Mouse (Mus musculus): ENCODE measurements around the gene Sgsm1. TPM values are rescaled to one million over a fixed set of nuclear protein-coding genes. Genes with fewer than 3 reads are reported as not detected.

The Sgsm1 gene
- total RNA-seq, 2 experiments from 2014 or later: 175 to 185 TPM

DNA sequence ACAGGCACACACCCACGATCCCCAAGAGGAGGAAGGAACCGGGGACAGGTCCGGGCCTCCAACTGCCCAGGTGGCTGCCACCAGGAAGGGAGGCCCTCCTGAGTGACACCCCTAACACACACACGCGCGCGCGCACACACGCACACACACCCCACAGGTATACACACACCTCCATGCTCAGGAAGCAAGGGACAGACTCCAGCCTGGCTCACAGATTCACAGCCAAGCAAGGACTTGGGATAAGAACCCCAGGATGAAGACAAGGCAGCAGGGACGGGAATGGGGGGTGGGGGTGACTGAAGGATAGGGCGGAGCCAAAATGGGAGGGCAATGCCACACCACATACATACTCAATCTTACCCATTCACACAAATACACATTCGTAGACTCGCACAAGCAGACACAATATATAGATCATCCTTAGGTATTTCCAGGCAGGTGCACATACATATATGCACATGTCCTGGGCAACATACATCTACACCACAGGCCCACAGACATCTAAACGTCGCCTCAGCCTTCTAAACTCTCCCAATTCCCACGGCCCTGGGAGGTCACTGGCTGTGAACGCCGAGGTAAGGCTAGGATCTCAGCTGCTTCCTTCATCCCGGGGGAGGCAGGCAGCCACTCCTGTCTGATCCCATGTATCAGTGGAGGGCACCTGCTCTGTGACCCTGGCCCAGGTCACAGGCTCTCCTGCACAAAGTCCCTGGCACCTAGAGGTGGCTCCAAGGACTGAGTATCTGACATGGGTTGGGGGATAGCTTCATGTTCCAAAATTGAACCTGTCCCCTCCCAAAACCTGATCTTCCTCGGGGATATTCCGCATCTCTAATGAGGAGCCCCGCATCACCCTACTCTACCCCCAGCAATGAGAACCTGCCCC lies 852 bp downstream of the Sgsm1 start:
- H3K27ac ChIP-seq: peak overlapping the region; percentile 94
- intact Hi-C loops (cut with DNase I): loop anchor here (1.0 kb wide), 1 partner anchor 21 kb away; no protein-coding TSS in a partner anchor
- no peak for TF ChIP-seq CTCF (IDR thresholded peaks at IDR 0.05)
- no peak for DNase-seq (ENCODE audit: extremely low spot score in 1 of 2, low spot score in 2 of 2)
- H3K4me3 ChIP-seq: peak overlapping the region; percentile 76

GRCm38 (mm10) chr5:113306750-113307477 lies 3.7 kb downstream of the Sgsm1 start:
- H3K27ac ChIP-seq: peak overlapping the region; percentile 87
- H3K4me3 ChIP-seq: peak overlapping the region; percentile 76
- peak; percentile 47 to 80 for DNase-seq (ENCODE audit: extremely low spot score in 1 of 2, low spot score in 2 of 2)
- no peak for TF ChIP-seq CTCF (IDR thresholded peaks at IDR 0.05)
- intact Hi-C loops (cut with DNase I): no loop called here

- Histone ChIP-seq H3K4me3 (no peak overlapping the region), H3K27ac (peak overlapping the region; percentile 50)
- intact Hi-C loops (cut with DNase I): no loop called here
- no peak for TF ChIP-seq CTCF (IDR thresholded peaks at IDR 0.05)
- no peak for DNase-seq (ENCODE audit: extremely low spot score in 1 of 2, low spot score in 2 of 2)
Measured at GRCm38 (mm10) chr5:113304527-113304926, 6.1 kb downstream of the Sgsm1 start.

DNA sequence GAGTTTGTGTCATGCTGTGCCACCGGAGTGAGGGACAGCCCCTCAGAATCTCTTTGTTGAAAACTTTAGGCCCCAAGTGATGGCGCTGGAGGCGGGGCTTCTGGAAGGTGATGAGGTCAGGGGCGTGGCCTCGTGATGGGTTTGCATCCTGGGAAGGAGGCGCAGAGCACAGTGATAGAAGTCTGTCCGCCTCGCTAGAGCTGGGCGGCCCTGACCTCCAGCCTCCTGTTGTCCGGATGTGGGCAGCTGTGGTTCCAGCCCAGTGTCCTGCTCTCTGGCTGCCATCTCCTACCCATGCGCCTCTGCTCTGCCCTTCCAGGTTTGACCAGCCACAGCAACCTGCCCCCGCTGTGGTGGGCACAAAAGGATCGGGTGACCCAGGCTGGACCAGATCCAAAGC lies 8.7 kb downstream of the Sgsm1 start:
- intact Hi-C loops (cut with DNase I): no loop called here

DNA sequence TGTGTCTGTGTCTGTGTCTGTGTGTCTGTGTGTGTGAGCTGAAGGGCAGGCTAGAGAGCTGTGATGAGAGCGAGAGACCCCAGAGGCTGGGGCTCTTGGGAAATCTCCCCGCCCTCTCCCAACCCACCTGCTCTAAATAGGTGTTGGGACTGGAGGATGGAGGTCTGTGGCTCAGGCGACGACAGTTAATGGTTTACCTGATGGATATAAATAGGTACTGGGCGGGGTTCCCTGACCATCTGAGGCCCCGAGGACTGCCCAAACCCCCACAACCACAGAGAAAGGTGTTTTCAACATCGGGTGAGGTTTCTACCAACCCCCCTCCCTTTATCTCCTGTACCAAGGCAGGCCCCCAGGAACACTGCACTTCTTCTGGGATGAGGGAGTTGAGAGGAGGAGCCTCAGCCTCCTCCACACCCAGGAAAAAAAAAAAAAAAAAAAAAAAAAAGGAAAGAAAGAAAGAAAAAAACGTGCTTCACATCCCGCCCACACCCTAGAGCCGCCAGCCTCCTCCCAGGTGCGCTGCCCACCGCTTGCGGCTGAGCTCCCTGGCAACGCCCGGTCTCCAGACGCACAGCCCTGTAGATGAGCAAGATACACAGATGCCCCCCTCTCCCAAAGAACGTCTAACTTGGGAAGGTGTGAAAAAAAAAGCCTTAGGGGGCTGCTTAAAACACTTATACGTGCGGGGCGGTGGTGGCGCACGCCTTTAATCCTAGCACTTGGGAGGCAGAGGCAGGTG lies 10.3 kb downstream of the Sgsm1 start:
- DNase-seq (ENCODE audit: extremely low spot score in 1 of 2, low spot score in 2 of 2): peak; percentile 77 to 83
- H3K4me3 ChIP-seq: no peak overlapping the region
- H3K27ac ChIP-seq: peak overlapping the region; percentile 40; the same call in 1 of the 2 replicates
- no peak for TF ChIP-seq CTCF (IDR thresholded peaks at IDR 0.05)
- intact Hi-C loops (cut with DNase I): loop anchor here (1.0 kb wide), 1 partner anchor 12 kb away; no protein-coding TSS in a partner anchor

More for the DNA sequence above, 8.7 kb downstream of the Sgsm1 start:
- no peak; the same call in 1 of the 2 replicates for TF ChIP-seq CTCF (IDR thresholded peaks at IDR 0.05)
- DNase-seq (ENCODE audit: extremely low spot score in 1 of 2, low spot score in 2 of 2): no peak
- no peak overlapping the region for H3K27ac ChIP-seq
- H3K4me3 ChIP-seq: no peak overlapping the region

GRCm38 (mm10) chr5:113299433-113299832 lies 11.2 kb downstream of the Sgsm1 start:
- no peak for TF ChIP-seq CTCF (IDR thresholded peaks at IDR 0.05)
- H3K4me3 ChIP-seq: no peak overlapping the region
- H3K27ac ChIP-seq: peak overlapping the region; percentile 53; the same call in 1 of the 2 replicates
- intact Hi-C loops (cut with DNase I): no loop called here
- DNase-seq (ENCODE audit: extremely low spot score in 1 of 2, low spot score in 2 of 2): no peak

DNA sequence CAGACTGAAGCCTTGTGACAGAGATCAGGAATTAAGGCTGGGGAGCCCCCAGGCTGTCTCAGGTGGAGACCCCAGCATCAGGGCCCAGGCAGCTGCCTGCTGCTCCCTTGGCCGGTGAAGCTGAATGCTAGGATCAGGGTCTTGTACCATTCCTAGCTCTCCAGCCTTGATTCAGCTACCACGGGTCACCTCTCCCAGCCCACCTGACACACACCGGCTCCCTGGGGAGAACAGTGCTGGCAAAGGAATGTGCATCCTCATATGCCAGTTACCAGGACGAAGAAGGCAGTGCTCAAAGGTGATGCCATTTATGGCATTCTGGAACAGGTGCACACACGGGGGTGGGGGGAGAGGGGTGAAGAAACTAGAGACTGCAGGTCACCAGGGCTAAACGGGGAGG lies 11.8 kb downstream of the Sgsm1 start:
- TF ChIP-seq CTCF (IDR thresholded peaks at IDR 0.05): no peak
- H3K4me3 ChIP-seq: no peak overlapping the region
- intact Hi-C loops (cut with DNase I): no loop called here
- DNase-seq (ENCODE audit: extremely low spot score in 1 of 2, low spot score in 2 of 2): no peak
- H3K27ac ChIP-seq: peak overlapping the region; percentile 55

DNA sequence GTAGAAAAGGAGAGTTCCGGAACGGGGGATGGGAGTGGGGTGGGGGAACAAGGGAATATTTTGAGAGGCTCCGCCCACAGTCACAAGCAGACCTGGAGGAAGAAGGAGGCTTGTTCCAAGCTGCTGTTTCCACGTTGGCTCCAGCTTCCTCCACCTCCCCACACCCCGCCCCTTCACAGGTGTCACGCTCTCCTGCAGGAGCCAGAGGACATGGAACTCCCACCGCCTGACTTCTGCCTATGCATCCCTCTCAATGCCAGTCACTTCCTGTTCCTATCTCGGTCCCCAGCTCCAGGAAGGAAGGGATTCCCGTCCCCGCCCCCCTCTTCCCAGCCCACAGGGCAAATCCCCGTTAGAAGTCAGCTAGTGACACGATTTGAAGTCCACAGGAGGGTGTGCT lies 12.5 kb downstream of the Sgsm1 start:
- Histone ChIP-seq H3K4me3 (no peak overlapping the region), H3K27ac (peak overlapping the region; percentile 21; the same call in 1 of the 2 replicates)
- intact Hi-C loops (cut with DNase I): no loop called here
- peak; percentile 65 to 72 for DNase-seq (ENCODE audit: extremely low spot score in 1 of 2, low spot score in 2 of 2)
- no peak for TF ChIP-seq CTCF (IDR thresholded peaks at IDR 0.05)

DNA sequence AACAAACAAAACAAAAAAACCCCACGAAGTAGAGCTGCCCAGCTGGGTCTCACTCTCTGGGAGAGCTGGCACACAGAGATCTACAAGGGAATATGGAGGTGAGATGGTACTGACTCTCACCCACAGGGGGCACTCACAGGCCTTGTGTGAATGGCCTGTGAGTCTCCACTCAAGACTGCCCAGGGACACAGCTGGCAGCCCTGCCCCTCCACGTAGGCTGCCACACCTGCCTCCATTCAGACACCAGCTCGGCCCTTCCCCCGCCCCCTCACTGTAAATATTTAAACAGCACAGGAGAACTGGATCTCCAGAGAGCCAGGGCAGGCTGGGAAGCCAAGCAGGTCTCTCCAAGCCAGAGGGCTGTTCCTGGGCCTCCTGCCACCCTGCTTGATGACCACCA lies 14.8 kb downstream of the Sgsm1 start:
- TF ChIP-seq CTCF (IDR thresholded peaks at IDR 0.05): peak; percentile 46
- intact Hi-C loops (cut with DNase I): no loop called here
- Histone ChIP-seq H3K27ac (no peak overlapping the region), H3K4me3 (no peak overlapping the region)
- DNase-seq (ENCODE audit: extremely low spot score in 1 of 2, low spot score in 2 of 2): no peak

DNA sequence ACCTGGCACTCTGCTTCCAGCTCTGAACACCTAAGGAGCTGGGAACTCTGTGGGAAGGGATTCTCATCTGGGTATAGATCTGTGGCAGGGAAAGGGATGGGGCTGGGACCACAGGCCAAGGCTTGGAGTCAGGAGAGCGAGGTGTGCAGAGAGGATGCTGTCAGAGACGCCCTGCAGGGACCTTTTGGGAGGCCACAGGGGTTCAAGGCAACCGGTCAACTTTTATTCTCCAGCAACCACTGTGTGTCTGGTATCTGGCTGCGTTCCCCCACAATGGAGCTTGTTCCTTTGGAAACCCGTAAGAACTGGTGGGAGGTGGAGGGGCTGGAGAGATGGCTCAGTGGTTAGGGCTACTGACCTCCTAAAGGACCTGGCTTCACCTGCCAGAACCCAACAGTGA lies 16.0 kb downstream of the Sgsm1 start:
- intact Hi-C loops (cut with DNase I): no loop called here
- DNase-seq (ENCODE audit: extremely low spot score in 1 of 2, low spot score in 2 of 2): no peak
- no peak overlapping the region for H3K27ac ChIP-seq
- no peak overlapping the region for H3K4me3 ChIP-seq
- no peak for TF ChIP-seq CTCF (IDR thresholded peaks at IDR 0.05)

DNA sequence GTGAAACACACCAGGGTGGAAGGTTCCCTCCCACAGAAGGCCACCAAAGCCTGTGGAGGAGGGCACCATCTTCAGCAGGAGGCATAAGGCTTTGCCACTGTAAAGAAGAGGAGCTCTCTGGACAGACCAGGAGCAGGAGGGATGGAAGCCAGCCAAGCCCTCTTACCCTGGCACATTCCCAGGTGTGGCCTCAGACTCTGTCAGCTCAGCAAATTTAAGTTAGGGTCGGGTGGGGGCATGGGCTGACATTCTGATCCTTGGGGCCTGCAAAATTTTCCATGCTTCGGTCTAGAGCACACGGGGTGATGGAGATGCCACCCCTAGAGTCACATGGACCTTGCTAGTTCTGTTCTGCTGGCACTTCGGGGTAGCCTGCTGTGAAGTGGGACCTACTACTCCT lies 17.1 kb downstream of the Sgsm1 start:
- intact Hi-C loops (cut with DNase I): no loop called here
- TF ChIP-seq CTCF (IDR thresholded peaks at IDR 0.05): no peak
- DNase-seq (ENCODE audit: extremely low spot score in 1 of 2, low spot score in 2 of 2): no peak
- Histone ChIP-seq H3K27ac (no peak overlapping the region), H3K4me3 (no peak overlapping the region)

Measured in left cerebral cortex, adult 2 months (tissue).